Mouse (Mus musculus) embryonic fibroblast, embryonic 13.5 days (primary cell): Measurements from ENCODE around the gene Tulp3. TPM values are rescaled to one million over a fixed set of nuclear protein-coding genes. Genes with fewer than 3 reads are reported as not detected.

Experiments used
- H3K27ac ChIP-seq: 2 replicates; pipeline ENCODE4 v1.5.1; 2012; ENCODE audit warnings: low read length, control low read depth, inconsistent platforms; ENCODE audit not compliant: insufficient read depth
- H3K4me1 ChIP-seq: 2 replicates; pipeline ENCODE4 v1.6.1; 2011; ENCODE audit warnings: low read length; ENCODE audit not compliant: control insufficient read depth, insufficient read depth
- H3K4me3 ChIP-seq: 2 replicates; pipeline ENCODE4 v1.5.1; 2011; ENCODE audit warnings: mild to moderate bottlenecking, control low read depth, low read length; ENCODE audit not compliant: insufficient read depth
- CTCF ChIP-seq: IDR thresholded peaks from 2 replicates; pipeline ENCODE4 v1.5.1; 2011; ENCODE audit warnings: mild to moderate bottlenecking, control low read depth, low read length, moderate library complexity, borderline replicate concordance; ENCODE audit not compliant: insufficient read depth
- POLR2A ChIP-seq: IDR thresholded peaks from 2 replicates; pipeline ENCODE4 v1.6.1; 2011; ENCODE audit warnings: low read depth, mild to moderate bottlenecking, control low read depth, low read length, moderate library complexity
- polyA plus RNA-seq: library from polyadenylated mRNA; stranded (reverse); fragments of >200 nt; gene quantifications from 2 replicates; pipeline ENCODE4 v1.2.4, GENCODE M21; 2011; ENCODE audit warnings: low read depth; ENCODE audit not compliant: missing spikeins, insufficient read length

The Tulp3 gene
- polyA plus RNA-seq: 56.8 and 67.0 TPM in 2 replicates

GRCm38 (mm10) chr6:128355726-128356416 lies at the start of gene Tulp3:
Tulp3 (minus strand) TSS chr6:128355851.
- no peak for TF ChIP-seq CTCF
- peak; percentile 77 for TF ChIP-seq POLR2A
- Histone ChIP-seq H3K27ac (peak within 1 kb of the TSS; percentile 65), H3K4me1 (peaks cover 4% of the 10 kb centered on the region; the same call in 1 of the 2 replicates), H3K4me3 (peak within 1 kb of the TSS; percentile 90)

- Histone ChIP-seq H3K4me3 (no peak overlapping the region), H3K27ac (no peak overlapping the region)
- no peak for TF ChIP-seq CTCF
Measured at GRCm38 (mm10) chr6:128404708-128405107, 49.1 kb upstream of the Tulp3 start.

GRCm38 (mm10) chr6:128399421-128400185 lies 44.0 kb upstream of the Tulp3 start:
- no peak overlapping the region for H3K4me3 ChIP-seq
- TF ChIP-seq CTCF (no peak), POLR2A (no peak)

More at GRCm38 (mm10) chr6:128404708-128405107, 49.1 kb upstream of the Tulp3 start:
- no peaks in the 10 kb centered on the region for H3K4me1 ChIP-seq

GRCm38 (mm10) chr6:128398996-128399395 lies 43.3 kb upstream of the Tulp3 start, which contains the start of gene Nrip2:
Nrip2 (plus strand) TSS chr6:128399296.
- no peak within 1 kb of the TSS for H3K27ac ChIP-seq
- TF ChIP-seq CTCF (no peak), POLR2A (no peak)
- H3K4me1 ChIP-seq: peaks cover 3% of the 10 kb centered on the region; the same call in 1 of the 2 replicates
- H3K4me3 ChIP-seq: no peak within 1 kb of the TSS

More at GRCm38 (mm10) chr6:128399421-128400185, 44.0 kb upstream of the Tulp3 start:
- Histone ChIP-seq H3K27ac (no peak overlapping the region), H3K4me1 (peaks cover 3% of the 10 kb centered on the region; the same call in 1 of the 2 replicates)

- TF ChIP-seq CTCF: no peak
- TF ChIP-seq POLR2A: no peak
- H3K27ac ChIP-seq: no peak overlapping the region
- peaks cover 3% of the 10 kb centered on the region; the same call in 1 of the 2 replicates for H3K4me1 ChIP-seq
- no peak overlapping the region for H3K4me3 ChIP-seq
Measured at GRCm38 (mm10) chr6:128397574-128398261, 42.1 kb upstream of the Tulp3 start.

- Histone ChIP-seq H3K27ac (no peak overlapping the region), H3K4me1 (no peaks in the 10 kb centered on the region), H3K4me3 (no peak overlapping the region)
- no peak for TF ChIP-seq POLR2A
- TF ChIP-seq CTCF: no peak
Measured at GRCm38 (mm10) chr6:128390683-128391082, 35.0 kb upstream of the Tulp3 start.

GRCm38 (mm10) chr6:128389185-128389584 lies 33.5 kb upstream of the Tulp3 start:
- H3K27ac ChIP-seq: no peak overlapping the region
- H3K4me3 ChIP-seq: no peak overlapping the region
- TF ChIP-seq POLR2A (no peak), CTCF (no peak)
- no peaks in the 10 kb centered on the region for H3K4me1 ChIP-seq

GRCm38 (mm10) chr6:128385026-128385425 lies 29.4 kb upstream of the Tulp3 start:
- Histone ChIP-seq H3K27ac (no peak overlapping the region), H3K4me3 (no peak overlapping the region)
- TF ChIP-seq POLR2A (no peak), CTCF (no peak)

GRCm38 (mm10) chr6:128383752-128384151 lies 28.1 kb upstream of the Tulp3 start:
- Histone ChIP-seq H3K4me3 (no peak overlapping the region), H3K27ac (no peak overlapping the region), H3K4me1 (no peaks in the 10 kb centered on the region)
- TF ChIP-seq CTCF: no peak
- no peak for TF ChIP-seq POLR2A

More at GRCm38 (mm10) chr6:128385026-128385425, 29.4 kb upstream of the Tulp3 start:
- no peaks in the 10 kb centered on the region for H3K4me1 ChIP-seq
